Mouse (Mus musculus): Measurements from ENCODE around the gene Tomm20. TPM values are rescaled to one million over a fixed set of nuclear protein-coding genes. Genes with fewer than 3 reads are reported as not detected.

Gene Tomm20
- polyA plus RNA-seq, 1 experiment, result 327 TPM

- Histone ChIP-seq H3K79me2 (ENCODE audit: control insufficient read depth, insufficient read depth) (no peaks in the 10 kb centered on the region), H3K27me3 (ENCODE audit: control insufficient read depth, insufficient read depth, insufficient read length) (no peaks in the 10 kb centered on the region), H3K36me3 (ENCODE audit: control insufficient read depth, insufficient read depth) (no peaks in the 10 kb centered on the region), H3K4me3 (no peak overlapping the region), H3ac (ENCODE audit: control insufficient read depth, insufficient read length) (no peak overlapping the region), H3K4me2 (ENCODE audit: low read depth) (no peak overlapping the region)
- TF ChIP-seq USF1 (IDR thresholded peaks at IDR 0.05; ENCODE audit: low read depth) (no peak), POLR2AphosphoS2 (IDR thresholded peaks at IDR 0.05; ENCODE audit: insufficient read length, low read depth) (no peak), SRF (IDR thresholded peaks at IDR 0.05; ENCODE audit: control insufficient read depth, insufficient read length, low read depth) (no peak), E2F4 (IDR thresholded peaks at IDR 0.05; ENCODE audit: insufficient read depth) (no peak), MAX (IDR thresholded peaks at IDR 0.05; ENCODE audit: low read depth) (no peak), TCF12 (IDR thresholded peaks at IDR 0.05; ENCODE audit: insufficient read depth, poor library complexity, severe bottlenecking) (no peak), TCF3 (IDR thresholded peaks at IDR 0.05; ENCODE audit: insufficient read length, low read depth) (no peak), POLR2A (IDR thresholded peaks at IDR 0.05; ENCODE audit: insufficient read length, low read depth) (no peak), MYOG (IDR thresholded peaks at IDR 0.05; ENCODE audit: control insufficient read depth in 1 of 3, insufficient read depth in 1 of 3, insufficient read length in 2 of 3, low read depth in 2 of 3) (no peak), REST (IDR thresholded peaks at IDR 0.05; ENCODE audit: insufficient read depth, insufficient read length) (no peak), CEBPB (IDR thresholded peaks at IDR 0.05; ENCODE audit: insufficient read depth, poor library complexity, severe bottlenecking) (no peak), MYOD1 (IDR thresholded peaks at IDR 0.05; ENCODE audit: control insufficient read depth in 1 of 3, insufficient read length in 2 of 3, low read depth in 2 of 3) (no peak)
Observed at GRCm38 (mm10) chr8:126976608-126977348, 31.1 kb upstream of the Tomm20 start.

GRCm38 (mm10) chr8:126975706-126976105 is 30.1 kb upstream of the Tomm20 start:
- no peaks in the 10 kb centered on the region for H3K27me3 ChIP-seq (ENCODE audit: control insufficient read depth, insufficient read depth, insufficient read length)
- no peaks in the 10 kb centered on the region for H3K36me3 ChIP-seq (ENCODE audit: control insufficient read depth, insufficient read depth)
- H3K4me2 ChIP-seq (ENCODE audit: low read depth), result no peak overlapping the region
- H3ac ChIP-seq (ENCODE audit: control insufficient read depth, insufficient read length), result no peak overlapping the region
- H3K79me2 ChIP-seq (ENCODE audit: control insufficient read depth, insufficient read depth), result peaks cover under 1% of the 10 kb centered on the region
- no peak overlapping the region for H3K4me3 ChIP-seq
- no peak for TF ChIP-seq SRF (IDR thresholded peaks at IDR 0.05; ENCODE audit: control insufficient read depth, insufficient read length, low read depth)
- no peak for TF ChIP-seq USF1 (IDR thresholded peaks at IDR 0.05; ENCODE audit: low read depth)
- no peak for TF ChIP-seq CEBPB (IDR thresholded peaks at IDR 0.05; ENCODE audit: insufficient read depth, poor library complexity, severe bottlenecking)
- no peak for TF ChIP-seq E2F4 (IDR thresholded peaks at IDR 0.05; ENCODE audit: insufficient read depth)
- TF ChIP-seq POLR2AphosphoS2 (IDR thresholded peaks at IDR 0.05; ENCODE audit: insufficient read length, low read depth), result no peak
- no peak for TF ChIP-seq MYOD1 (IDR thresholded peaks at IDR 0.05; ENCODE audit: control insufficient read depth in 1 of 3, insufficient read length in 2 of 3, low read depth in 2 of 3)

GRCm38 (mm10) chr8:126974511-126974910 is 28.9 kb upstream of the Tomm20 start:
- TF ChIP-seq TCF12 (IDR thresholded peaks at IDR 0.05; ENCODE audit: insufficient read depth, poor library complexity, severe bottlenecking), result no peak
- no peak for TF ChIP-seq POLR2A (IDR thresholded peaks at IDR 0.05; ENCODE audit: insufficient read length, low read depth)
- TF ChIP-seq MYOG (IDR thresholded peaks at IDR 0.05; ENCODE audit: control insufficient read depth in 1 of 3, insufficient read depth in 1 of 3, insufficient read length in 2 of 3, low read depth in 2 of 3), result no peak
- TF ChIP-seq SRF (IDR thresholded peaks at IDR 0.05; ENCODE audit: control insufficient read depth, insufficient read length, low read depth), result no peak
- TF ChIP-seq CEBPB (IDR thresholded peaks at IDR 0.05; ENCODE audit: insufficient read depth, poor library complexity, severe bottlenecking), result no peak
- TF ChIP-seq E2F4 (IDR thresholded peaks at IDR 0.05; ENCODE audit: insufficient read depth), result no peak
- TF ChIP-seq TCF3 (IDR thresholded peaks at IDR 0.05; ENCODE audit: insufficient read length, low read depth), result no peak
- no peak for TF ChIP-seq MAX (IDR thresholded peaks at IDR 0.05; ENCODE audit: low read depth)
- no peak for TF ChIP-seq REST (IDR thresholded peaks at IDR 0.05; ENCODE audit: insufficient read depth, insufficient read length)
- TF ChIP-seq POLR2AphosphoS2 (IDR thresholded peaks at IDR 0.05; ENCODE audit: insufficient read length, low read depth), result no peak
- no peak for TF ChIP-seq MYOD1 (IDR thresholded peaks at IDR 0.05; ENCODE audit: control insufficient read depth in 1 of 3, insufficient read length in 2 of 3, low read depth in 2 of 3)
- TF ChIP-seq USF1 (IDR thresholded peaks at IDR 0.05; ENCODE audit: low read depth), result no peak
- peaks cover 13% of the 10 kb centered on the region for H3K79me2 ChIP-seq (ENCODE audit: control insufficient read depth, insufficient read depth)
- H3K4me3 ChIP-seq, result no peak overlapping the region
- no peaks in the 10 kb centered on the region for H3K27me3 ChIP-seq (ENCODE audit: control insufficient read depth, insufficient read depth, insufficient read length)
- H3K4me2 ChIP-seq (ENCODE audit: low read depth), result no peak overlapping the region
- no peak overlapping the region for H3ac ChIP-seq (ENCODE audit: control insufficient read depth, insufficient read length)
- H3K36me3 ChIP-seq (ENCODE audit: control insufficient read depth, insufficient read depth), result no peaks in the 10 kb centered on the region

- no peaks in the 10 kb centered on the region for H3K27me3 ChIP-seq (ENCODE audit: control insufficient read depth, insufficient read depth, insufficient read length)
- no peak overlapping the region for H3K4me2 ChIP-seq (ENCODE audit: low read depth)
- TF ChIP-seq REST (IDR thresholded peaks at IDR 0.05; ENCODE audit: insufficient read depth, insufficient read length) (no peak), TCF3 (IDR thresholded peaks at IDR 0.05; ENCODE audit: insufficient read length, low read depth) (no peak), POLR2A (IDR thresholded peaks at IDR 0.05; ENCODE audit: insufficient read length, low read depth) (no peak), MYOD1 (IDR thresholded peaks at IDR 0.05; ENCODE audit: control insufficient read depth in 1 of 3, insufficient read length in 2 of 3, low read depth in 2 of 3) (no peak), MAX (IDR thresholded peaks at IDR 0.05; ENCODE audit: low read depth) (no peak), POLR2AphosphoS2 (IDR thresholded peaks at IDR 0.05; ENCODE audit: insufficient read length, low read depth) (no peak), TCF12 (IDR thresholded peaks at IDR 0.05; ENCODE audit: insufficient read depth, poor library complexity, severe bottlenecking) (no peak), E2F4 (IDR thresholded peaks at IDR 0.05; ENCODE audit: insufficient read depth) (no peak), MYOG (IDR thresholded peaks at IDR 0.05; ENCODE audit: control insufficient read depth in 1 of 3, insufficient read depth in 1 of 3, insufficient read length in 2 of 3, low read depth in 2 of 3) (no peak), SRF (IDR thresholded peaks at IDR 0.05; ENCODE audit: control insufficient read depth, insufficient read length, low read depth) (no peak), CEBPB (IDR thresholded peaks at IDR 0.05; ENCODE audit: insufficient read depth, poor library complexity, severe bottlenecking) (no peak), USF1 (IDR thresholded peaks at IDR 0.05; ENCODE audit: low read depth) (no peak)
- peaks cover 20% of the 10 kb centered on the region for H3K79me2 ChIP-seq (ENCODE audit: control insufficient read depth, insufficient read depth)
- no peak overlapping the region for H3ac ChIP-seq (ENCODE audit: control insufficient read depth, insufficient read length)
- no peak overlapping the region for H3K4me3 ChIP-seq
- H3K36me3 ChIP-seq (ENCODE audit: control insufficient read depth, insufficient read depth), result peaks cover 3% of the 10 kb centered on the region
Observed at GRCm38 (mm10) chr8:126973686-126974265, 28.1 kb upstream of the Tomm20 start.

Data from myocyte (in vitro differentiated cells).